Mouse (Mus musculus) liver, adult 2 months (tissue): Measurements from ENCODE around the gene Pla2g4e.

ENCODE experiments used
- CTCF ChIP-seq: fragments of 200-500 bp; IDR thresholded peaks from 2 replicates; pipeline ENCODE4 v1.5.1; 2011; ENCODE audit warnings: low read depth, low read length, control low read depth
- POLR2A ChIP-seq: fragments of 200-500 bp; IDR thresholded peaks from 2 replicates; pipeline ENCODE4 v1.6.1; 2011; ENCODE audit warnings: low read length, control low read depth; ENCODE audit not compliant: insufficient read depth; ENCODE audit errors: extremely low read depth

DNA sequence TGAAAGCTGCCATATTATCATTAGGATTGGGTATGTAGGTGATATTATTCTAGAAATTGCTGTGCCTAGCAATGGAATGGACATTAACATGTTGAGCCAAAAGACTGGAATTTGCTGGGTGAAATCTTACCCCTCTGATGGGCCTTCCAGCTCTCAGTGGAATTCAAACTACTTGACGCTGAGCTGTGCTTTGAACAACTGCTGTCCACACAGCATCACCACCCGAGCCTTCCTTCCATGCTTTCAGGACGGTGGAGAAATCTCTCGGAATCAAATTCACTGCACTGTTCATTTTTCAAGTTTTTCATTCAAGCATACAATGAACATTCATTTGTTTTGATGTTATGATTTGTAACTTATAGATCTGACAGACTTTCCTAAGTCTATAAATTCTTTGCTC, 100.7 kb downstream of the Pla2g4e start:
- TF ChIP-seq CTCF (no peak), POLR2A (no peak)
